Mouse (Mus musculus) hematopoietic stem cell, adult 5-6 weeks (primary cell): Measurements from ENCODE around the gene Uhrf1bp1. TPM values are rescaled to one million over a fixed set of nuclear protein-coding genes. Genes with fewer than 3 reads are reported as not detected.
"Not testable (repeated sequence)": the region's sequence is repeated elsewhere in the genome, so short reads cannot be mapped to it uniquely, and the experiment has no call there.

Experiments
- ATAC-seq, 2 experiments: fragments of 125-278 bp in 1 of 2; replicated peaks in 1 of 2; 2 replicates each; pipeline ENCODE4 v1.8.0; 2016 to 2017; ENCODE audit warnings: inconsistent platforms in 2 of 2, mild to moderate bottlenecking in 2 of 2, moderate number of reproducible peaks in 2 of 2, low read depth in 1 of 2, moderate TSS enrichment in 1 of 2; ENCODE audit not compliant: low FRiP score in 2 of 2, poor library complexity in 2 of 2, severe bottlenecking in 2 of 2, insufficient read depth in 1 of 2, low TSS enrichment in 1 of 2
- total RNA-seq: library from RNA; stranded (forward); fragments of 172-1452, 232-1000 nt; gene quantifications from 2 replicates; pipeline ENCODE4 v1.2.3, GENCODE M21; 2017

Uhrf1bp1 gene
- total RNA-seq, 1 experiment from 2014 or later, result 9.2 TPM

DNA sequence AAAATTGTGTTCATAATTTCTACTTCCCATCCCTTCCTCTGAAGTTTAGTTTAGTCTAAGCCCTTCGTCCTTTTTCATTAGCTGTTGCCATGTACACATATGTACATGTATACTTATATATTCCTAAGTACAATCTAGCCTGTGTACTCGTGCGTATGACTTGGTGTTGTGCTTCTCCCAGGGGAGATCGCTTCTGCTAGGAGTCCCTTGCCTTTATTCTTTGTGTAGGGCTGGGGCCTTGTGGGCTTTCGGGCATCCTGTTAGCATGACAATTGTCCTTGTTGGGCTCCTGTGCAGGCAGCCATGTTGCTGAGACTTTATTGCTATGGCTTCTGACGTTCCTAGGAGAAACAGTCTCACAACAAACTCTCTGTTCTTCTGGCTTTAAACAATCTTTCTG, 28.7 kb upstream of the Uhrf1bp1 start:
- no peak for ATAC-seq

GRCm38 (mm10) chr17:27830411-27830810, 25.8 kb upstream of the Uhrf1bp1 start:
- no peak for ATAC-seq

- not testable (repeated sequence) for ATAC-seq
Measured at GRCm38 (mm10) chr17:27837850-27838249, 18.4 kb upstream of the Uhrf1bp1 start, which contains the start of gene Snrpc. Gene Snrpc (plus strand): TSS chr17:27838150.

DNA sequence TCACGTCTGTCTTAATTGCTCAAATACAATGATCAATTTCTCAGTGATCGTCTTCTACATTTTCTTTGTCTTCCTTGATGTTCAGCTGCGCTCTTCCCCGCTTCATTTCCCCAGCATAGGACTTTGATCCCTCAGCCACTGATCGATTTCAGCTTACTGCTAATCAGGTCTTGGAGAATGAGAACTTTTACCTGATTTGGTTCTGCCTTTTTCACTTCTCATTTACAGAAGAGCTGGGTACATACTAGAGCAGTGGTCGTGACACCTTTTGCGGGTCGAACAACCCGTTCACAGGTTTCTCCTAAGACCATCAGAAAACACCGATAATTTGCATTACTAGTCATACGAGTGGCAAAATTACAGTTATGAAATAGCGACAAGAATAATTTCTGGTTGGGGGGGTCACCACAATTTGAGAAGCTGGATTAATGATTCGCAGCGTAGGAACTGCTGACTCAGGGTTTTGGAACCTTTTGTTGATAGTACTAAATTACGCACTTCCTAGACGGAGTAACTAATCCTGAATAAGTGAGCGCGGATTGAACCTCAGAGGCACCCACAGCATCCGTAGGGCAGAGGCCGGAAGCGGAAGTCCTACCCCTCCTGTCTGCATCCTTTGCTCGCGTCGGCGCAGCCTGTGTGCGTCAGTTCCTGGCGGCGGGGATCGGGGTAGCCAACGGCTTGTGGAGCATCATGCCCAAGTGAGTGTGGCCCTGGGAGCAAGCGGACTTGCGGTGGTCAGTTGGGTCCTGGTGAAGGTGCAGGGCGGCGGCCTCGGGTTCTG, 16.6 kb upstream of the Uhrf1bp1 start:
- peak; percentile 98 to 99 for ATAC-seq

- no peak for ATAC-seq
Measured at GRCm38 (mm10) chr17:27848351-27848750, 7.9 kb upstream of the Uhrf1bp1 start.

GRCm38 (mm10) chr17:27851076-27851475, 5.2 kb upstream of the Uhrf1bp1 start:
- peak in 1 of 2 experiments; percentile 27; a peak in 1 of 4 replicates for ATAC-seq

DNA sequence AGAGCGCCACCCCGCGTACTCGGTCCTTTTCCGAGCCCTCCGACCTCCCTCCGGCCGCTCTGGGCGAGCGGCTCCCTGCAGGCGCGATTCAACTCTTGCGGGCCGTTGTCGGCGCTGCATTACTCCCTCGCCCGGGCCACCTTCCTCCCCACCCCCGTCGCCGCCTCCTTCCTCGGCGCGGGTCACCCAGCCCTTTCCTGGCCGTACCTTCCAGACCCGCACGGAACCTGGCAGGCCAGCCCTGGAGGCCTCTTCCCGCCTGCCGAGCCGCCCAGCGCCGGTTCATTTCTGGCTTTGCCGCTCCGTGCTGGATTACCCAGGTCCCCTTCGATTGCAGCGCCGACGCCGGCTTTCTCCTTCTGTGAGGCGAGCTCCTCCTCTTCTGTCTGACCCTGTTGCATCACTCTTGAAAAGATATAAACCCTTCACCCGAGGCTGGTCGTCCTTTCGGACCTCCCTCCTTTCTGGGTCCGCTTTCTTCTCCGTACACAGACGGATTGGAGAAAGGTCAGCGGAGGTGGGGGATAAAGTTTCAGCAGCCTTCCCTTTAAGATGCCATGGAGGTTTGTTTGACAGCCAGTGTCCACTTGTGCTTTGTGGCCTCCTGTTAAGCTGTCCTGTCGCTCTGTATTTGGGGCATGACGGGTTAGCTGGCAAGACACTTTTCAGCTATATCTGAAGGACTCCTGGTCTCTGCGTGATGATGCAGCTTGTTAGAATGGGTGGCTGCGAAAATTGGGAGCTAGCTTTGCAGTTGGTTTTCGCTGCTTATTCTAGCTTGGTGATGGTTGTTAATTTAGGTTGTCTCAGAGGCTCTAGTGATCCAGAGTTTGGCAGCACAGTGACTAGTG, 782 bp downstream of the Uhrf1bp1 start:
- ATAC-seq, result peak; percentile 26 to 30; a peak in 3 of 4 replicates

- ATAC-seq, result no peak
Measured at GRCm38 (mm10) chr17:27857649-27858475, 1.6 kb downstream of the Uhrf1bp1 start.

DNA sequence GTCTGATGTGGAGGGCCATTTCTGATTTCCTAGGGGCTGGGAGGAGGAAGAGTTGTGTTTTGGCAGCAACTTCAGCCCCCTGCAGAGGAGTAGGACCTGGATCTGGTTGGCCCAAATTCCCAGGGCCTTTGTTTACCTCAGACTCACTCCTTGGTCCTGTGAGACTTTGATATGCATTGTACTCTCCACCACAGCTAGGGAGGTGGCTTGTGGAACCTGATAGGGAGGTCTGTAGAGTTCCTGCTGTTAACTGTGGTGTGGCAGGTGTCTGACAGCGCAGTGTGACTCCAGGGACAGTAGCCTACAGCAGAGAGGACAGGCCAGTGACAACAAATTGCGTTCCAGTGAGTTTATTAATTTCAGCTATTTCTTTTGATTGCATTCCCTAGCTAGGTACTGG, 2.9 kb downstream of the Uhrf1bp1 start:
- no peak for ATAC-seq

GRCm38 (mm10) chr17:27865461-27865860, 9.2 kb downstream of the Uhrf1bp1 start:
- ATAC-seq, result no peak

DNA sequence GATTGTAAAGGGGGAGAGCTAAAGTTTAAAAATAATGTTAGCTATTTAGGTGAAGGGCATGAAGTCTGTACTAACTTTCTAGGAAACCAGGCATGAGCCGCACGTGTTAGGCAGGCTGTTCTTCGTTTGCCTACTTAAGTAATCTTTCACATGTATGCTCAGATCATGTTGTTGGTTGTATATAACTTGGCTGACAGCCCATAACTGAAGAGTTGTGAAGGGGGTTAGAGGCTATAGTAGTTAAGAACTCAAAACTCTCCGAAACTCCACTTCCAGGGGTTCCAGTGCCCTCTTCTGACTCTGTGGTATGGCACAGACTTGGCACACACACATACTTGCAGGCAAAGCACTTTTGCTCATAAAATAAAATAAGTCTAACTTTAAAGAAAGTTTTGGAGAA, 10.5 kb downstream of the Uhrf1bp1 start:
- no peak for ATAC-seq

GRCm38 (mm10) chr17:27871851-27872250, 15.6 kb downstream of the Uhrf1bp1 start:
- no peak for ATAC-seq

- no peak for ATAC-seq
Measured at GRCm38 (mm10) chr17:27873583-27873982, 17.3 kb downstream of the Uhrf1bp1 start.

DNA sequence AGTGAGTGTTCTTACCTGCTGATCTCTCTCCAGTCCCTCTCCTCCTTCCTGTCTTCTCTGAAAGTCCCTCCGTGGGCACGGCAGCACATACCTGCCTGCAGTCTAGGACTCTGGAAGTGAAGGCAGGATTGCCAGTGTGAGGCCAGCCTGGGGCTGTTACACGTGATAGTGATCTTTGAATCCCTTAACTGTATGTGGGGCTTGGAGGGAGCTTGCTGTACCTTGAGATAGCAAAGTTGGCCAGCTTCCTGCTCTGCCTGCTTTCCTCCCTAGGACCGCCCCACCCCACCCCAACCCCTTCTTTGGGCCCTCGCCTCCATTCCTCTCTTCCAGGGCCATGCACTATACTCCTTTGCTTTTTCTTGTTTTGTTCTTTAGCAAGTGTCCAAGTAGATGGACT, 18.3 kb downstream of the Uhrf1bp1 start:
- ATAC-seq, result no peak

DNA sequence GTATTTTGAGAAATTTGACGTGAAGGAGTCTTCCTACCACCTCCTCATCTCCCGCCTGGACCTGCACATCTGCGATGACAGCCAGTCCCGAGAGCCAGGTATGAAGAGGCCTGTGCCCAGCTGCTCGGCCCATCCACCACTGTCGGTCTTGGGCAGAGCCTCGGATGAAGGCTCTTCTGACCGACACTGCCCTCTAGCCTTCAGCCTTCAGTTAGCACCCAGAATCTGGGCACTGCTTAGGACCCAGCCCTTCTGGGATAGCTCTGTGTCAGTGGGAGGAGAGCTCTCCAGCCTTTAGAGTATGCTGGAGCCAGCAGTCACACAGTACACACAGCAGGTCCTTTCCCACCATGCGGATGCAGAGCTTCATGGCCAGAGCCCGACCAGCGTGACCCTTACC, 25.3 kb downstream of the Uhrf1bp1 start:
- no peak; a peak in 1 of 4 replicates for ATAC-seq

DNA sequence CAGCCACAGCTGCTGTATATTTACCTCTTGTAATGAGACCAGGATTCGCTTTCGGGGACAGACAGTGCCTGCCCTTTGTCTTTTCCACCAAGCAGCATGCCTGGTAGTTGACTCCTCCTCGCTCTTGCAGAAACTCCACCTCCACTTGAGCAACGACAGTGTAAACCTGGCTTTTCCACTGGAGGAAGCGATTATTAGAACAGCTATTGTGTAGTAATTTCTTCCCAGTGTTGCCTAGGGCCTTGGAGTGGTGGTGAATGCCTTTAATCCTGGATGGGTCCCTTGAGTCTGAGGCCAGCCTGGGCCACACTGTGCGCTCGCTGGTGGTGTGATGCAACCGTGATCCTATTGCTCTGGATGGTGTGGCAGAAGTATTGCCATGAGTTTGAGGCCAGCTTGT, 26.9 kb downstream of the Uhrf1bp1 start:
- ATAC-seq, result no peak; a peak in 1 of 4 replicates

DNA sequence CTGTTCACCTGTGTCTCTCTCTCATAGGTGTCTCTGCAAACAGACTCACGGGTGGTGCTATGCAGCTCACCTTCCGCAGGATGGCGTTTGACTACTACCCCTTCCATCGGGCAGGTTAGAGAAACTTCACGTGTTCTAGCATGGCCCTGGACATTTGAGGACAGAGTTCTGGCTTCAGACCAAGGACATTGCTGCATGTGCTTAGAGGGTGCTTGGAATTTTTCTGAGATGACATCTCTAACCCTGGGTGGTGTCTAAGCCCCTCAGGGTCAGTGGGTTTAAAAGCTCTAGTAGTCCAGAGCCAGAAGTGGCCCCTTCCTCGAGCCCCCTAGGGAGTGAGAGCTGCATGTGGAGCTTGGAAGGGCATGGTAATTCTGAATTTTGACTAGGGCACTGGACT, 27.8 kb downstream of the Uhrf1bp1 start:
- no peak for ATAC-seq
